Mouse (Mus musculus) right cerebral cortex, adult 18-20 months (tissue): ENCODE data around the gene Gm28035.

Experiments used
- DNase-seq: peaks from one replicate; pipeline ENCODE4 v3.0.0; 2022; ENCODE audit warnings: mixed read lengths

Gm28035 gene

GRCm38 (mm10) chr2:30261921-30262839, 21.8 kb downstream of the Gm28035 start:
- no peak for DNase-seq

- DNase-seq: peak; percentile 58
Measured at GRCm38 (mm10) chr2:30262840-30263441, 22.6 kb downstream of the Gm28035 start.

DNA sequence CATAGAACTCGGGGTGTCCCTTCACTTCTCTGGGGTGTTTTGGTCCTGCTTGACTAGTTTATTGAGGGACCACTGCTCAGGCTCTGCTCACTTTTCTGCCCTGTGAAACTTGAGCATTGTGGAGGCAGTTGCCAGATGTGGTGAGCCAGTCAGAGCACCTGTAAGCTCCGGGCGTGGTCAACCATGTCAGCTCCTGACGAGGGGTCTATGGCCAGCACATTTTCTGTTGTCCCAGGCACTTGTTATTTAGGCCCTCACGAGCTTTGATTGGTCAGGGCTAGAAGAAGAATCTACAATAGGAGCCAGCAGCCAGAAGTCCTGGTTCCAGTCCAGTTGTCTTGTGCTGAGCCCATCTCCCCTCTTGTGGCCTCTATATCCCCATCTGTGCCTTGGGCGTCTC, 23.4 kb downstream of the Gm28035 start:
- no peak for DNase-seq

DNA sequence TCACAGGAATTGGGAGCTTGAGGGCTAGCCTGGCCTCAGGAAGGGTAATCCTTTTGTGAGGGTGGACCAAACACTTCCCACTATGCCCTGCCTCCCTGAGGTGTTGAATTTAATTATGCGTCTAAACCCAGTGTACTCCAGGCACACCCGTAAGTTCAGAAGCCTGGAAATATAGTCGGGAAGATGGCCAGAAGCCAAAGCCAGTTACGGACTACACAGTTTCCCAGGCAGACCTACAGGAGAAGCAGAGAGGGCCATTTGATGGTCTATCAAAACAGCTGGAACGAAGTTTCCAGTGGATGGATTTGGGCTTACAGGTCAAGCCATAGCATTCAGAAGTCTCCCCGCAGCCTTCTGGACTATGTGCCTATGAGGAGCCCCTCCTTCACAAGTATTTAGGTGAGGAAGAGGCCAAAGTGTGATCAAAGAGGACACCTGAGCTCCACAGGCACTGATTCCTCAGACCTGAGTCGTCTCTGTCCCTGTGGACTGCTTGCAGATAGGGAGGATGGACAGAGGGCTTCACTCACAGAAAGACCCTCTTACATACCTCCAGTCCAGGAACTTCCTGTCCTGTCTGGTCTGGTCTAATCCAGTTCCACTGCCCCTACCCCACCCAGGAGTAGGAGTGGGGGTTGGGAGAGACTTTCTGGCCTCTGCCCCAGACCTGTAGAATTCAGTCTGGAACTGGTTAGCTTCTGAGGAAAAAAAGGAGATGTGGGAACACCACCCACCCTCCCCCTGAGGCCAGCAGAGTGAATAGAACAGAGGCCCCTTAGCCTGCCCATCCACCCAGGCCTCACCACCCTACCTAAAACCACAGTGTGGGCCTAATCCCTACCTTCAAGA, 24.5 kb downstream of the Gm28035 start:
- DNase-seq: no peak

GRCm38 (mm10) chr2:30265767-30266253, 25.4 kb downstream of the Gm28035 start, which contains the start of gene Phyhd1:
Gene Phyhd1, plus strand, starts transcription at chr2:30266203.
- peak; percentile 85 for DNase-seq

DNA sequence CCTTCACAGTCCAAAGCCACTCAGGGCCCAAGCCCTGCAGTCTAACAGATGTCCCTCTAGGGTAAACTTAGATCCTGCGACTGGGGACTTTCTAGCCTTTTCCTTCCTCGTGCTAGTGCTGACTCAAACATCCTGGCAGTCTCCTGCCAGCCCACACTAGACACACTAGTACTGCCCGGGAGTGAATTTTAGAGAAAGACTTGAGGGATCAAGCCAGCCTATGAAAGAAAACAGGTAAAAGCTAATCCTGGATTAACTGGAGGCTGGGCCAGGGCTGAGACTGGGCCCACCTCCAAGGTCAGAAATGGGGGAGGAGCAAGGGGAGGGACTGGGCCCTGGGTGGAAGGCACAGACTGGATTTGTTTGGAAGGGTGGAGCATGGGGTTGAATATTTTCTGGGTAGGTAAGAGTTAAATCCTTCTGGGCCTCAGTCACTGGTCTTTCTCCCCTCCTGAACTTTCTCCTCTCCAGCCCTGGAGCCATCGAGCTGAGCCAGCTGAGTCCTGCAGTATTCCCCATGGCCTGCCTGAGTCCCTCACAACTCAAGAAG, 26.1 kb downstream of the Gm28035 start:
- DNase-seq: peak; percentile 66

DNA sequence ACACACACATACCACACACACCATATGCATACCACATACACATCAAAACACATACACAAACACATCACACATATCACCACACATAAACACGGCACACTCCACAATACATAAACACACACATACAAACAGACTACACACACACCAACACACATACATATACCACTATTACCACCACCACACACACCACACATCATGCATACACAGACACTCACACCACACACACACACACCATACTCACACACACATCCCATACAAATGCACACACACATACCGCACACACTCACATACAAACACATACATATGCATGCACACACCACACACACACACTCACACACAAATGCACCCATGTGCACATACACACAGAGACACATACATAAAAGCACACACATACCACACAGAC, 27.1 kb downstream of the Gm28035 start:
- DNase-seq: no peak

- no peak for DNase-seq
Measured at GRCm38 (mm10) chr2:30268371-30268770, 28.0 kb downstream of the Gm28035 start.

DNA sequence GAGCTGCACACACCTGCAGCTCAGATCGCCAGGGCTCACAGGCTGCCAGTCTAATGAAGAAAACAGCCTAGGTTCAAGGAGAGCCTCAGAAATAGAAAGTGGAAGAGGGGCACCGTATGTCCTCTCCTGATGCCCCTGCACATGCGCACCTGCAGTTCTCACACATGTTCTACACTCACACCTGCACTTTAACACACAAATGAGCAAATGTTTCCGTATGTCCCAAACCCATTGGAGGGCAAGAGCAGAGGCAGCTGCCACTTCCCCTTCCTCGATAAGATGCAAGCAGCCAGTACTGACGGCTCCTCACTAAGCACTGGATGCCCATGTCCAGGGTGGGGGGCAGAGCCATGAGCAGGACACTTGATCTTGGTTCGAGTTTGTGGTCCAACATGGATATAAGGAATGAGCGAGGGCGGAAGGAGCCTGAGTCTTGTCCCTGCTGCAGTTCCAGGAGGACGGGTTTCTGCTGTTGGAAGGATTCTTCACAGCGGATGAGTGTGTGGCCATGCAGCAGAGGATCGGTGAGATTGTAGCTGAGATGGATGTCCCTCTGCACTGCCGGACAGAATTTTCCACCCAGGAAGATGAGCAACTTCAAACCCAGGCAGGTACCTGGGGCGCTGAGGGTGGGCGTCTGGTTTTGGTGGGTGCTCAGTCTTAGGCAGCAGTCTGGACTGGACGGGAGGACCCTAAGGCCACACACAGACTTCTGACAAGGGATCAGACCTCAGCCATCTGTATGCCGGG, 29.0 kb downstream of the Gm28035 start:
- DNase-seq: no peak

DNA sequence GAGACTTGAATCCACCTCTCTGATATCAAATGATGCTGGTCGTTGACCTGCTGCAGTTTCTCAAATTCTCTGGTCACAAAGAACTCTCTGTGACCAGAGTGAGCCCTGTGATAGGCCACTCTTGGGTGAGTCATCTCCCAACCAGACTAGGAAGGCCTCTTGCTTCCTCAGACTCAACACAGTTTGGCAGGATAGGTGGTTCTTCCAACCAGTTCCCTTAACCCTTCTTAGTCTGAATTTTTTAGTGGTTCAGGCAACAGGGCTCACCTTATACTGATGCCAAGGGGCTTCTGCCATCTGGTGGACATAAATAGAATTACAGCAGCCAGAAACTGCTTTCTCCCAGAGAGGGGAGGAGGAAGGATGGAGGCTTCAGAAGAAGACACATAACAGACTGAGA, 29.8 kb downstream of the Gm28035 start:
- peak; percentile 73 for DNase-seq

GRCm38 (mm10) chr2:30280743-30281142, 40.4 kb downstream of the Gm28035 start, which contains the start of gene Gm28038:
Gene Gm28038, plus strand, starts transcription at chr2:30281043.
- DNase-seq: no peak

DNA sequence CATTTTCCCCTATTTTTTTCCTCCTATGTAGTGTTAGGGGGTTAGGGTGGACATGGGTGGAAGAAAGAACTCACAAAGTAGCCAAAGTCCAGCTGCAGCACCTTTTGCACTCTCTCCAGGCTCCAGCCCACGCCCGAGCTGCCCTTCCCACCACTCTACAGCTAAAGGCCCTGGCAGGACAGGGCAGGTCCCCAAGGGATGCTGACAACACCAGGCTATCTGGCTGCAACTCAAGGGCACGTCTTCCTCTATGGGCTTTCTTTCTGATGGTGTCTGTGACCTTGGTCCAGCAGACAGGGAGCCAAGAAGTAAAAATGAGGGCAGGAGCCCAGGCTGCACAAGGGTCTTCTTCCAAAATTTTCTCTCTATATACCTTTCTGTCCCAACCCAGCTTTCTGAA, 41.3 kb downstream of the Gm28035 start:
- DNase-seq: no peak

DNA sequence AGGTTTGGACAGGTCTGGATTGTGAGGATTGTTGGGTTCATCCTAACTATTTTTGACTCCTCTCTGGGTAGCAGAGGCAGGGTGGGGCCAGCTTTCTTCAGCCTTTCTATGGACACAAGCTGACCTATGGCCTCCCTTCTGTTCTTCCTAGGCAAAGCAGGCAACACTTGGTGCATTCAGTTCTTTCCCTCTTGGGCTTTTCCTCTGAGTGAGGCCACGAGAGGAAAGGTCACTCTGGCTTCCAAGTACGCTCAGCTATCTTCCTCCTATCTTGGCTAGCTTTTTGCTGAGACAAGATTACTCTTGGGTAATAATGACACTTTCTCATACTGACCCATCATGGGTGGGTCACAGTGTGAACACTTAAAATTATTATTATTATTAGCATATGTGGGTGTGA, 42.8 kb downstream of the Gm28035 start:
- DNase-seq: no peak

DNA sequence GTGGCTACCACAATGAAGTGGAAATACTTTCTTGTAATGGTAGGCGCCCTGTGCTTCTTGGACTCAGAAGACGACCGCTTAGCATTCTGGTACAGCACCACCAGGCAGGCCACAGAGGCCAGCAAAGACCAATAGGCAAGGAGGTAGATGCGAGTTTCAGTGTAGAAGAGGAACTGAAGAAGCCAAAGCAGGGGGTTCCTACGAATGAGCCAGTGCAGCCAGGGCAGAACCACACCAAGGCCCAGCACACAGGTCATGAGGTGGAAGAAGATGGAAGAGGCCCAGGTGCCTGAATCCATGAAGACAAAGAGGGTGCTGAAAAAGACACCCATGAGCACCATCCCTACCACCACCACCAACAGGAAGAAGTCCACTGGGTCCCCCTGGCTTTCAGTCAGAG, 44.6 kb downstream of the Gm28035 start:
- no peak for DNase-seq

DNA sequence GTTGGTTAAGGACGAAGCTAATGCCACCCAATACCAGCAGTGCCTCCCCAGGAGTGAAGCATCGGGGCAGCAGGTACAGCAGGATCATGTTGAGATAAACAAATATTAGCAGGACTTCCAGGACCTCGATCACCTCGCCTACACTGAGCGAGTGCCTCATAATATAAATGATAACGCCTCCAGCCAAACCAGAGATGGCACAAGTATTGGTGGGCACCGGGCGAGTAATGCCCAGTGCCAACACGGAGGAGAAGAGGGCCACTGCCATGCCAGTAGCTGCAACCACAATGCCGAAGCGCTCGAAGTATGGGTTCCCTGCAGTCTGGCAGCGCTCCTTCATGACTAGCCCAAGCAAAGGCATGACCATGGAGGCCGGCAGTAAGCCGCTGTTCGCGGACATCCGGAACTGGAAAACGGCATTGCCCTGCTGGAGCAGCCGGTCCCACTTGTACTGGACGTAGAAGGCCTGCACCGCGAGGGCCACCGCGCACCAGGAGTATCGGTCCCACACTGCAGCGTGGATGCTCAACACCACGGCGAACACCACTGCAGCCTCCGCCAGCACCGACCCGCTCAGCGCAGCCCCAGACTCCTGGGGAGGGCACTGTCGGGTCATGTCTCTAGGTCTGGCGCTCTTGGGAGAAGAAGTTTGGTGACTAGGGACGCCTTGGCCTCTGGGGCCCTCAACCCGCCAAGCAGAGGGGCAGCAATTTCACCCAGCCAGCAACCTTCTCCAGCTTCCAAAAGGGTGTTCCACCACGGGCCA, 45.2 kb downstream of the Gm28035 start:
- DNase-seq: no peak

DNA sequence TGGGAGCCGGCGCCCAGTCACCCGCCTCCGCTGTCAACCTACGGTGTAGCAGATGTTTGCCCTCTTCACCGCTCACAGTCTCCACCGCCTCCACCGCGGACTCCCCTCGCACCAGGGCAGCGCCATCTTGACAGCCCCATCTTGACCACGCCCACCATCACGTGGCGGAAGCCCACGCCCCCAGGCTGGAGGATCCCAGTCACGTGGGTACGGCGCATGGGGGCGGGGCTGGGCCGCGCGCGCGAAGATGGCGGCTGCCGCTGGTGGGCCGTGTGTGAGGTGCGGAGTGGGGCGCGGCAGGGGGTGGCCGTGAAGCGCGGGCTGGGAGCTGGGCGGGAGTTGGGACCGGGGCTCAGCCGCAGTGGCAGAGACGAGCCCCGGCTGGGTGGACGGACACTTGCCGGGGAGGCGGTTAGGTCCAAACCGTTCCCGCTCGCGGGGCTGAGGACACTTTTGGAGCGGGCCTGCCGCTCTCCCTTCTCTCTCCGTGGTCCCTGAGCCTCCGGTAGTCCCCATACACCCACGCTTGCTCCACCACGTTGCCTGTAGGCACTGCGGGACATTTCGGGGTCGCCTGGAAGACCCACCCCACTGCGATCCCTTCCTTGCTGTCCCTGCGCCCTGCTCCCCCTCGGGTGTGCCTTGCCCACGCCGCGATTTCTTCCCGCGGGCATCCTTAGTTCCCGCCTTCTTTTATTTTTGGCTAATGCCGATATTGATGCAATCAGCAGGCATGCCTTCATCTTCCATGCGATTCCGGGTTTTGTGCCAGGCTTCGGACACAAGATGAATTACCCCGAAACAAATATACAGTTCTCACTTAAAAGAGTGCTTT, 46.0 kb downstream of the Gm28035 start, which contains the start of the genes Dolk and Nup188:
Gene Dolk (minus strand): TSS at position 143 of the 835 bp plus-strand sequence.
Gene Nup188 (plus strand): TSS at position 206 of the 835 bp plus-strand sequence.
- peak; percentile 95 for DNase-seq

GRCm38 (mm10) chr2:30287027-30287373, 46.6 kb downstream of the Gm28035 start:
- DNase-seq: no peak

DNA sequence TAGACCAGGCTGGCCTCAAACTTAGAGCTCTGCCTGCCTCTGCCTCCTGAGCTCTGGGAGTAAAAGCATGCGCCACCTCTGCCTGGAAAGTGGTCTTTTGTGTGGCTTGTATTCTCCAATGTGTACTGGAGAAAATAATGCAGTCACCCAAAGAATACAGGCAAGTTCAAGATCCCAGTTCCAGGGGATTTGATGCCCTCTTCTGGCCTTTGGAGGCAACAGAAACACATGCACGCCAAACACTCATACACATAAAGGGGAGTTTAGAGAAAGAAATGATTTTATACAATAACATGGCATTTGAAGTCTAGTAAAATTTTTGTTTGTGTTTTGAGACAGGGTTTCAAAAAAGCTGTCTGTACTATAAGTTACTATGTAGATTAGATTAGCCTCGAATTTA, 59.2 kb downstream of the Gm28035 start:
- no peak for DNase-seq

GRCm38 (mm10) chr2:30299966-30300365, 59.6 kb downstream of the Gm28035 start:
- DNase-seq: no peak

DNA sequence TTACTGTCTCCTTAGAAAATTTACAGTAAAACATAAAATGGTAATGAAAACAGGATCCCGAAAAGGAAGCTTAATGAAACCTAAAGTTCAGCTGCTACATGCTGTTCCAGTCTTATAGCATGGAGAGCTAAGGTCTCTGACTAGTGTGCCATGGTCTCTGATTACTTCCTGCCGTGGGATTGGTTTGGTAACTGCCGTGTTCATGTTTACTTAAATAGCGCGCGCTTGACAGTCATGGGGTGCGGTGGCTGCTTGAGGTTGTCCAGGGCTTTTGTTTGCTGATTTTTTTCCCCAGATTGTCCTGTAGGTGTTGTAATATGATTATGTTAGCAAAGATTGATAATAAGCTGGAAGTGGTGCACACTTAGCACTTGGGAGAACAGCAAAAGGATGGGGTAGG, 65.7 kb downstream of the Gm28035 start:
- no peak for DNase-seq
